Mouse (Mus musculus): ENCODE data around the gene Rab8a. TPM values are rescaled to one million over a fixed set of nuclear protein-coding genes. Genes with fewer than 3 reads are reported as not detected.

The Rab8a gene
- polyA plus RNA-seq, 1 experiment from 2014 or later: 71.6 TPM

Other genes with a start within 250 kb of the Rab8a start
- 6.1 and 6.8 TPM in 2 replicates for gene Zfp961, start 210.2 kb upstream of the Rab8a start, polyA plus RNA-seq (2015; fragmentation: Nextera tagmentation; extraction: Ambion mirVana)
- 3.6 and 4.0 TPM in 2 replicates for gene Cyp4f18, start 151.6 kb upstream of the Rab8a start, polyA plus RNA-seq (2015; fragmentation: Nextera tagmentation; extraction: Ambion mirVana)
- gene Olfr372, start 120.0 kb upstream of the Rab8a start, polyA plus RNA-seq (2015; fragmentation: Nextera tagmentation; extraction: Ambion mirVana): not detected in 2 replicates
- not detected in 2 replicates for gene Olfr373, start 78.0 kb upstream of the Rab8a start, polyA plus RNA-seq (2015; fragmentation: Nextera tagmentation; extraction: Ambion mirVana)
- gene Olfr374, start 54.2 kb upstream of the Rab8a start, polyA plus RNA-seq (2015; fragmentation: Nextera tagmentation; extraction: Ambion mirVana): not detected in 2 replicates
- 77.7 and 84.6 TPM in 2 replicates for gene Tpm4, start 26.2 kb upstream of the Rab8a start, polyA plus RNA-seq (2015; fragmentation: Nextera tagmentation; extraction: Ambion mirVana)
- gene Hsh2d, start 28.4 kb downstream of the Rab8a start, polyA plus RNA-seq (2015; fragmentation: Nextera tagmentation; extraction: Ambion mirVana): 0.22 and 0.30 TPM in 2 replicates
- gene Cib3, start 51.6 kb downstream of the Rab8a start, polyA plus RNA-seq (2015; fragmentation: Nextera tagmentation; extraction: Ambion mirVana): not detected in 2 replicates
- gene Gm11034, start 52.4 kb downstream of the Rab8a start, polyA plus RNA-seq (2015; fragmentation: Nextera tagmentation; extraction: Ambion mirVana): not detected in 2 replicates
- gene Fam32a, start 58.5 kb downstream of the Rab8a start, polyA plus RNA-seq (2015; fragmentation: Nextera tagmentation; extraction: Ambion mirVana): 32.5 and 32.9 TPM in 2 replicates
- gene Ap1m1, start 78.8 kb downstream of the Rab8a start, polyA plus RNA-seq (2015; fragmentation: Nextera tagmentation; extraction: Ambion mirVana): 53.6 and 54.3 TPM in 2 replicates
- gene Gm10282, start 144.1 kb downstream of the Rab8a start, polyA plus RNA-seq (2015; fragmentation: Nextera tagmentation; extraction: Ambion mirVana): 5.8 and 6.0 TPM in 2 replicates
- gene Klf2, start 157.8 kb downstream of the Rab8a start, polyA plus RNA-seq (2015; fragmentation: Nextera tagmentation; extraction: Ambion mirVana): 1.8 and 2.0 TPM in 2 replicates

All from liver, embryonic 16.5 days (tissue).